Mouse (Mus musculus): Measurements from ENCODE around the gene 4930539E08Rik. TPM values are rescaled to one million over a fixed set of nuclear protein-coding genes. Genes with fewer than 3 reads are reported as not detected.
A peak's percentile ranks its signal among the peaks of the same experiment; 100 is the strongest.

The 4930539E08Rik gene
- polyA plus RNA-seq, 1 experiment from 2014 or later, result 0.31 TPM

DNA sequence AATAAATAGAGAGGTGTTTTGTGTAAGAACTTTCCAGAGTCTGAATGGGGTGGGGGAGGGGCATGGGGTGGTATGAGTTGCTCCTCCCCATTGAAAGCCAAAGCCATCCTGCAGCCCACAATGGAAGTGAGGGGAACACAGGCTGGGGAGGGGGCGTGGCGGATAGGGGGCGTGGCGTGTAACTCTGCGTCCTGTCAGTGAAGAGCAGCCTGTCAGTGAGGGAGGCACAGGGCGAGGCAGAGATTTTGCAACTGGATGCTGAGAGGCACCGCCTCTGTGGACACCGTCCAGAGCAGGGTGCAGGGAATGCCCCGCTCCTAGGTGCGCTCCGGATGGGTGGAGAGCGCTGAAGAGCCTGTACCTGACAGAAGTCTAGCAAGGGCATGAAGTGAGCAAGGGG lies 56.9 kb downstream of the 4930539E08Rik start, which contains the start of gene Pnpla1:
Pnpla1 (plus strand) TSS at position 207 of the 400 bp plus-strand sequence.
- Histone ChIP-seq H3K36me3 (no peaks in the 10 kb centered on the region), H3K4me1 (replicated peaks) (peaks cover 10% of the 10 kb centered on the region), H3K4me3 (no peak within 1 kb of the TSS), H3K27me3 (ENCODE audit: insufficient read depth, poor library complexity, severe bottlenecking) (peaks cover 3% of the 10 kb centered on the region; the same call in 1 of the 2 replicates), H3K9me3 (peaks cover 11% of the 10 kb centered on the region; the same call in 1 of the 2 replicates), H3K27ac (no peak within 1 kb of the TSS)
- DNase-seq (ENCODE audit: low spot score), result peak; percentile 46
- 35% methylated on average over 12 of the region's 12 CpGs for WGBS

DNA sequence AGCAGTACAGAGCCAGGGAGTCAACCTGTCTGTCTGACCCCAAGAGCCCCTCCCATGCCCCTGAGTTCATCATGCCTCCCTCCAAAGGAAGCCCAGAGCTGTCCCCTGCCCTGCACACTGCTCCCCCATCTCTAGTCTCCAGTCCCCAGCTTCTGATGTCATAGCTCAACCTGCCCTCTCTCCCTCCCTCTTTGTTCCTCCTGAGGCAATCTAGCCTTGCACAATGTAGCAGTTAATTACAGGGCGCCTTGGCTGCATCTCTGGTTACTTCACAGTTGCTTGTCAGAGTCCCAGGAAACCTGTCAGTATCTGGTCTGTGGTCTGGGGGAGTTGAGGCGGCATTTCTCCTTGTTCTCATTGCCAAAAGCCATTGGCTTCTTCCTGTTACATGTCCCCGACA lies 59.1 kb downstream of the 4930539E08Rik start:
- Histone ChIP-seq H3K4me1 (replicated peaks) (peaks cover 10% of the 10 kb centered on the region), H3K9me3 (peaks cover 11% of the 10 kb centered on the region; the same call in 1 of the 2 replicates), H3K27ac (peak overlapping the region; percentile 3; the same call in 1 of the 2 replicates), H3K27me3 (ENCODE audit: insufficient read depth, poor library complexity, severe bottlenecking) (peaks cover 3% of the 10 kb centered on the region; the same call in 1 of the 2 replicates), H3K36me3 (no peaks in the 10 kb centered on the region), H3K4me3 (no peak overlapping the region)
- DNase-seq (ENCODE audit: low spot score), result no peak
- 65% methylated on average over 3 of the region's 3 CpGs for WGBS

GRCm38 (mm10) chr17:28855166-28855885 lies 59.8 kb downstream of the 4930539E08Rik start:
- Histone ChIP-seq H3K4me1 (replicated peaks) (peaks cover 10% of the 10 kb centered on the region), H3K27ac (no peak overlapping the region), H3K36me3 (no peaks in the 10 kb centered on the region), H3K9me3 (peaks cover 11% of the 10 kb centered on the region; the same call in 1 of the 2 replicates), H3K27me3 (ENCODE audit: insufficient read depth, poor library complexity, severe bottlenecking) (peaks cover 3% of the 10 kb centered on the region; the same call in 1 of the 2 replicates), H3K4me3 (no peak overlapping the region)
- WGBS, result 82% methylated on average over 9 of the region's 9 CpGs
- DNase-seq (ENCODE audit: low spot score), result no peak

DNA sequence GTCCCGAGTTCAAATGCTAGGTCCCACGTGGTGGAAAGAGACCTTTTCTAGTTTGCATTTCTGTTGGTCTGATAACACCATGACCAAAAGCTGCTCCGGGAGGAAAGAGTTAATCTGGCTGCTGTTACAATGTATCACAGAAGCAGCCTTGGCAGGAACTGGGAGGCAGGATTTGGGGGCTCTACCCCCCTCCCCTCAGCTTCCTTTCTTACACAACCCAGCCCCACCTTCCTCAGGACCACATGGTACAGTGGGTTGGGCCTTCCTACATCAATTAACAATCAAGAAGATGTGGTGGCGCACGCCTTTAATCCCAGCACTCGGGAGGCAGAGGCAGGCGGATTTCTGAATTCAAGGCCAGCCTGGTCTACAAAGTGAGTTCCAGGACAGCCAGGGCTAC lies 60.7 kb downstream of the 4930539E08Rik start:
- Histone ChIP-seq H3K36me3 (no peaks in the 10 kb centered on the region), H3K4me3 (no peak overlapping the region), H3K27ac (no peak overlapping the region), H3K27me3 (ENCODE audit: insufficient read depth, poor library complexity, severe bottlenecking) (peaks cover 3% of the 10 kb centered on the region; the same call in 1 of the 2 replicates), H3K9me3 (peaks cover 11% of the 10 kb centered on the region; the same call in 1 of the 2 replicates), H3K4me1 (replicated peaks) (peaks cover 10% of the 10 kb centered on the region)
- WGBS, result 82% methylated on average over 7 of the region's 7 CpGs
- no peak for DNase-seq (ENCODE audit: low spot score)

DNA sequence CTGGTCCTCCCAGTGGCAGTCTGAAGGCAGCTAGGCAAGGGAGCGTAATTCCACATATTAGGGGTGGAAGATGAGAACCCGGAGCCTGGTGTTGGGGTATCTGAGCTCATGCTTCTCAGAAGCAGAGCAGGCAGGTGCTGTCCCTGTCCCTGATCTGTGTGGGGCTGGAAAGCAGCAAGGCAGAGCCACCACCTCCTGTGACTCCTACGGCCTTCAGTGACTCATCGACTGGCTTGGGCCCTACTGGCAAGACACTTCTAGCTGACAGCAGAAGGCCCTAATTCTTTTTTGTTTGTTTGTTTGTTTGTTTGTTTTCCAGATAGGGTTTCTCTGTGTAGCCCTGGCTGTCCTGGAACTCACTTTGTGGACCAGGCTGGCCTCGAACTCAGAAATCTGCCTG lies 64.6 kb downstream of the 4930539E08Rik start:
- 0 out of 2 replicates have a peak, but pooled peaks cover 2% of the 10 kb centered on the region for H3K9me3 ChIP-seq
- H3K27me3 ChIP-seq (ENCODE audit: insufficient read depth, poor library complexity, severe bottlenecking), result no peaks in the 10 kb centered on the region
- 0 out of 2 replicates have a peak, but pooled peaks cover 5% of the 10 kb centered on the region for H3K4me1 ChIP-seq (replicated peaks)
- 92% methylated on average over 5 of the region's 5 CpGs for WGBS
- H3K27ac ChIP-seq, result no peak overlapping the region
- H3K4me3 ChIP-seq, result no peak overlapping the region
- H3K36me3 ChIP-seq, result no peaks in the 10 kb centered on the region
- DNase-seq (ENCODE audit: low spot score), result no peak

DNA sequence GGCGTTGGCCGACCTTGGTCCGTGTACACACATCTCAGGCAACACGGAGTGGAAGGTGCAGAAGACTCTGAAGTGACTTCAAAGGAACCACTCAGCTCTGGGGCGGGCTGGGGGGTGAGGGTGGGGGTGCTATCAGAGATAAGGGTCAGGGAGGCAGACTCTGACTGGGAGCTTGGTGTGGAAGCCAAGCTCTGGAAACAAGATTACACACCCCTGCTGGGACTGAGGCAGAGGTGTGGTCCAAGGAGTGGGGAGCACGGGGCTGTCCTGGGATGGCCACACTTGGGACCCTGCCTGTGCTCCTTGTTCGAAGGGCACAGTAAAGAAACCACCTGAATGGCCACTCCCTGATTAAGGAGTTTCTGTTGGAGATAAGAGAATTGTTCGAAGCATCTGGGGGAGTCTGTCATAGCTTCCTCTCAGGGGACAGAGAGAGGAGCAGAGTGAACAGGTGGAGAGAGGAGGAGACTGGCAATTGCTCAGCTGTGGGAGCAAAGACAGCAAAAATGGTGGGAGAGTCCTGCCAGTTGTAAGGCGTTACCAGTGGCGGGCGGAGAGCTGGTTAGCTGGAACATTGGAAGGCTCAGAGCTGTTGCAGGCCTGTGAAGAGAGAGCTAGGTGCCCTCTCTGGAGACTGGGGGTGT lies 68.0 kb downstream of the 4930539E08Rik start:
- Histone ChIP-seq H3K36me3 (no peaks in the 10 kb centered on the region), H3K4me3 (no peak overlapping the region), H3K9me3 (no peaks in the 10 kb centered on the region), H3K4me1 (replicated peaks) (0 out of 2 replicates have a peak, but pooled peaks cover 5% of the 10 kb centered on the region), H3K27ac (no peak overlapping the region), H3K27me3 (ENCODE audit: insufficient read depth, poor library complexity, severe bottlenecking) (no peaks in the 10 kb centered on the region)
- 69% methylated on average over 11 of the region's 11 CpGs for WGBS
- DNase-seq (ENCODE audit: low spot score), result no peak

Other genes starting within 250 kb of the 4930539E08Rik start
- 0.41 and 0.51 TPM in 2 replicates for gene Slc26a8, start 225.1 kb downstream of the 4930539E08Rik start, polyA plus RNA-seq (2016; fragmentation: Nextera tagmentation; extraction: Ambion mirVana)
- gene Mapk14, start 224.0 kb downstream of the 4930539E08Rik start, polyA plus RNA-seq (2016; fragmentation: Nextera tagmentation; extraction: Ambion mirVana), result 39.2 and 43.9 TPM in 2 replicates
- gene AC170998.1, start 189.2 kb downstream of the 4930539E08Rik start, polyA plus RNA-seq (2016; fragmentation: Nextera tagmentation; extraction: Ambion mirVana), result 1.4 and 3.2 TPM in 2 replicates
- gene Mapk13, start 146.0 kb downstream of the 4930539E08Rik start, polyA plus RNA-seq (2016; fragmentation: Nextera tagmentation; extraction: Ambion mirVana), result 3.9 and 8.9 TPM in 2 replicates
- gene Brpf3, start 114.2 kb downstream of the 4930539E08Rik start, polyA plus RNA-seq (2016; fragmentation: Nextera tagmentation; extraction: Ambion mirVana), result 9.8 and 12.2 TPM in 2 replicates
- gene Pnpla1, start 56.9 kb downstream of the 4930539E08Rik start, polyA plus RNA-seq (2016; fragmentation: Nextera tagmentation; extraction: Ambion mirVana), result not detected in 2 replicates
- 0.16 and 0.26 TPM in 2 replicates for gene Pxt1, start 28.5 kb upstream of the 4930539E08Rik start, polyA plus RNA-seq (2016; fragmentation: Nextera tagmentation; extraction: Ambion mirVana)
- 103 and 111 TPM in 2 replicates for gene Kctd20, start 36.6 kb upstream of the 4930539E08Rik start, polyA plus RNA-seq (2016; fragmentation: Nextera tagmentation; extraction: Ambion mirVana)
- 131 and 133 TPM in 2 replicates for gene Stk38, start 92.7 kb upstream of the 4930539E08Rik start, polyA plus RNA-seq (2016; fragmentation: Nextera tagmentation; extraction: Ambion mirVana)
- gene Srsf3, start 117.3 kb upstream of the 4930539E08Rik start, polyA plus RNA-seq (2016; fragmentation: Nextera tagmentation; extraction: Ambion mirVana), result 723 and 795 TPM in 2 replicates
- 29.9 and 36.0 TPM in 2 replicates for gene Cdkn1a, start 175.7 kb upstream of the 4930539E08Rik start, polyA plus RNA-seq (2016; fragmentation: Nextera tagmentation; extraction: Ambion mirVana)
- gene Rab44, start 198.8 kb upstream of the 4930539E08Rik start, polyA plus RNA-seq (2016; fragmentation: Nextera tagmentation; extraction: Ambion mirVana), result 0.04 TPM in 1 of 2 replicates, not detected in the other

Data from hindbrain, embryonic 10.5 days (tissue).